Mouse (Mus musculus) bone marrow macrophage, adult 2 months (primary cell): ENCODE results near the gene Pop7.

Source experiments
- CTCF ChIP-seq: IDR thresholded peaks from 2 replicates; pipeline ENCODE4 v1.5.1; 2012; ENCODE audit warnings: low read depth, mild to moderate bottlenecking, low read length, moderate library complexity
- POLR2A ChIP-seq: IDR thresholded peaks from 2 replicates; pipeline ENCODE4 v1.6.1; 2012; ENCODE audit warnings: mild to moderate bottlenecking, low read depth, low read length, borderline replicate concordance

- TF ChIP-seq CTCF (no peak), POLR2A (no peak)
Measured at GRCm38 (mm10) chr5:137545596-137545995, 43.3 kb upstream of the Pop7 start.
